46 mouse cellular contexts compared by ENCODE assay signal in the genomic region with DNA sequence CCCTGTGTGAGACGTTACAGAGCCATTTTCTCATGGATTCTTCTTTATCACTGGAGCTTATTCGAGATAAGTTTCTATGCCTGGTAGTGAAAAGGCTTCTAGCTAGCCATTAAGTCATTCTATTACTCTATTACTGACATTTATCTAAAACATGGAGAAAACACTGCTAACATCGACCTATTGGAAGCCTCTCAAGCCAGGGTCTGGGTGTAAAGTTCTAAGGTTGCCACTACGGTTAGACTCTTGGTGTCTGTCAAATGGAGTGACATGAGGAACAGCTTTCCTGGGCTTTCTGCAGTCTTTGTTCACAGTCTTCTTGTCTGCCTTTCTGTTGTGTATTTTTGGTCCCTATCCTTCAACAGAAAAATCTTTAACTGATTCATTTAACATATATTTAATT. TPM values are rescaled to one million over a fixed set of nuclear protein-coding genes. Genes with fewer than 3 reads are reported as not detected.
"Had no signal": no experiment of that assay in that cellular context is flagged by ENCODE, and none has a peak within 500 bp of the region (broad histone marks: within the 10 kb centered on the region; RNA-seq: fewer than 3 reads in every experiment).

No protein-coding gene starts in this region.

- H3K4me1 ChIP-seq: heart, embryonic 10.5 days; heart, embryonic 15.5 days; hindbrain, embryonic 10.5 days; hindbrain, embryonic 12.5 days; hindbrain, embryonic 13.5 days; hindbrain, embryonic 15.5 days; kidney, embryonic 15.5 days had no signal

- H3K27me3 ChIP-seq: heart, embryonic 12.5 days; heart, embryonic 13.5 days; heart, embryonic 15.5 days; hindbrain, embryonic 12.5 days; hindbrain, embryonic 13.5 days; hindbrain, embryonic 15.5 days; kidney, embryonic 15.5 days had no signal

- DNase-seq: heart, adult 2 months; heart, postnatal 10 days; heart, postnatal 14 days; heart, postnatal 36 days; heart, postnatal 4 days; kidney, adult 11 months; kidney, adult 18-20 months; kidney, adult 8-10 months; kidney, adult 9 months; kidney, postnatal 10 days; kidney, postnatal 14 days; kidney, postnatal 36 days; kidney, postnatal 4 days; layer of hippocampus, adult 9-11 months; layer of hippocampus, postnatal 36 days had no signal

- H3K9ac ChIP-seq: heart, embryonic 12.5 days; heart, embryonic 13.5 days; heart, embryonic 15.5 days; hindbrain, embryonic 12.5 days; hindbrain, embryonic 13.5 days; hindbrain, embryonic 14.5 days; hindbrain, embryonic 15.5 days; kidney, embryonic 15.5 days had no signal

- H3K4me2 ChIP-seq: heart, embryonic 11.5 days; heart, embryonic 12.5 days; heart, embryonic 13.5 days; heart, embryonic 15.5 days; hindbrain, embryonic 12.5 days; hindbrain, embryonic 13.5 days; hindbrain, embryonic 14.5 days; hindbrain, embryonic 15.5 days; kidney, embryonic 15.5 days had no signal

- H3K4me3 ChIP-seq: heart, adult 2 months; heart, embryonic 10.5 days; heart, embryonic 12.5 days; heart, embryonic 13.5 days; heart, embryonic 15.5 days; hindbrain, embryonic 10.5 days; hindbrain, embryonic 12.5 days; hindbrain, embryonic 13.5 days; hindbrain, embryonic 15.5 days; kidney, embryonic 15.5 days; layer of hippocampus, adult 2 months; left cerebral cortex, adult 2 months had no signal

- H3K9me3 ChIP-seq: heart, embryonic 10.5 days; heart, embryonic 12.5 days; heart, embryonic 13.5 days; heart, embryonic 15.5 days; hindbrain, embryonic 10.5 days; hindbrain, embryonic 12.5 days; hindbrain, embryonic 13.5 days; hindbrain, embryonic 15.5 days; kidney, embryonic 15.5 days had no signal

- H3K27ac ChIP-seq: heart, adult 2 months; heart, embryonic 10.5 days; heart, embryonic 13.5 days; heart, embryonic 15.5 days; hindbrain, embryonic 10.5 days; hindbrain, embryonic 12.5 days; hindbrain, embryonic 13.5 days; hindbrain, embryonic 14.5 days; hindbrain, embryonic 15.5 days; hindbrain, postnatal 0 days; kidney, embryonic 15.5 days; kidney, postnatal 0 days; layer of hippocampus, adult 2 months; left cerebral cortex, adult 2 months had no signal

- ATAC-seq: hindbrain, embryonic 16.5 days; hindbrain, postnatal 0 days; inflammation-experienced regulatory T-cells, adult 6 months; intestine, embryonic 16.5 days had no signal

- H3K36me3 ChIP-seq: heart, embryonic 10.5 days; heart, embryonic 12.5 days; heart, embryonic 13.5 days; heart, embryonic 15.5 days; hindbrain, embryonic 10.5 days; hindbrain, embryonic 12.5 days; hindbrain, embryonic 13.5 days; hindbrain, embryonic 15.5 days; kidney, embryonic 15.5 days had no signal

RNA-seq across cellular contexts. Expression of gene Gc, which starts 4.1 kb away (rescaled TPM):
- total RNA-seq: heart, adult 2 months; heart, adult 8-10 months; heart, postnatal 10 days; heart, postnatal 14 days; heart, postnatal 25 days; heart, postnatal 36 days; heart, postnatal 4 days; hematopoietic stem cell, adult 5-6 weeks; layer of hippocampus, adult 18-20 months; layer of hippocampus, adult 2 months; layer of hippocampus, adult 8-10 months; layer of hippocampus, postnatal 10 days; layer of hippocampus, postnatal 14 days; layer of hippocampus, postnatal 25 days; layer of hippocampus, postnatal 36 days; left cerebral cortex, adult 18-20 months; left cerebral cortex, adult 2 months had no signal
- polyA plus RNA-seq: heart, embryonic 14.5 days; heart, postnatal 0 days; hindbrain, embryonic 10.5 days; hindbrain, embryonic 11.5 days; hindbrain, embryonic 12.5 days; hindbrain, embryonic 13.5 days; hindbrain, embryonic 14.5 days; large intestine, adult 2 months had no signal
